Mouse (Mus musculus) midbrain, embryonic 13.5 days (tissue): ENCODE measurements around the gene Gm49388. TPM values are rescaled to one million over a fixed set of nuclear protein-coding genes. Genes with fewer than 3 reads are reported as not detected.

ENCODE experiments used
- ATAC-seq: fragments of 200-750 bp; cut with Nextera tagmentation; 2 replicates; pipeline ENCODE4 v1.8.0; 2017; ENCODE audit warnings: mild to moderate bottlenecking, moderate TSS enrichment, moderate library complexity
- H3K27ac ChIP-seq: fragments of 300-500 bp; sonication (generic); 2 replicates; pipeline ENCODE4 v1.5.1; 2015; ENCODE audit warnings: inconsistent platforms, mild to moderate bottlenecking, moderate library complexity
- H3K27me3 ChIP-seq: fragments of 300-500 bp; sonication (generic); 2 replicates; pipeline ENCODE4 v1.6.1; 2015; ENCODE audit warnings: mild to moderate bottlenecking, inconsistent platforms
- H3K36me3 ChIP-seq: fragments of 300-500 bp; sonication (generic); 2 replicates; pipeline ENCODE4 v1.6.1; 2015; ENCODE audit warnings: mild to moderate bottlenecking, inconsistent platforms
- H3K4me1 ChIP-seq: fragments of 300-500 bp; sonication (generic); replicated peaks from 2 replicates; pipeline ENCODE4 v1.6.1; 2015; ENCODE audit warnings: inconsistent platforms
- H3K4me2 ChIP-seq: fragments of 300-500 bp; sonication (generic); replicated peaks from 2 replicates; pipeline ENCODE4 v1.6.1; 2015; ENCODE audit warnings: moderate library complexity, mild to moderate bottlenecking, inconsistent platforms
- H3K4me3 ChIP-seq: fragments of 300-500 bp; sonication (generic); replicated peaks from 2 replicates; pipeline ENCODE4 v1.5.1; 2015; ENCODE audit warnings: mild to moderate bottlenecking, inconsistent platforms
- H3K9ac ChIP-seq: fragments of 300-500 bp; sonication (generic); replicated peaks from 2 replicates; pipeline ENCODE4 v1.6.1; 2015; ENCODE audit warnings: mild to moderate bottlenecking, inconsistent platforms
- H3K9me3 ChIP-seq: fragments of 300-500 bp; sonication (generic); 2 replicates; pipeline ENCODE4 v1.6.1; 2016; ENCODE audit warnings: mild to moderate bottlenecking, inconsistent platforms
- WGBS: fragments of 180-500 bp; shearing (Covaris S2); methylation state at CpG from one replicate; pipeline ENCODE4 v1.1.7; 2015; 5-methylcytosine and 5-hydroxymethylcytosine counted together
- polyA plus RNA-seq: library from polyadenylated mRNA; unstranded; fragments of >200 nt; fragmentation: Nextera tagmentation; extraction: Ambion mirVana; gene quantifications from 2 replicates; pipeline ENCODE4 v1.2.1, GENCODE M21; 2015

Gm49388 gene
- polyA plus RNA-seq, 1 experiment from 2014 or later = not detected

DNA sequence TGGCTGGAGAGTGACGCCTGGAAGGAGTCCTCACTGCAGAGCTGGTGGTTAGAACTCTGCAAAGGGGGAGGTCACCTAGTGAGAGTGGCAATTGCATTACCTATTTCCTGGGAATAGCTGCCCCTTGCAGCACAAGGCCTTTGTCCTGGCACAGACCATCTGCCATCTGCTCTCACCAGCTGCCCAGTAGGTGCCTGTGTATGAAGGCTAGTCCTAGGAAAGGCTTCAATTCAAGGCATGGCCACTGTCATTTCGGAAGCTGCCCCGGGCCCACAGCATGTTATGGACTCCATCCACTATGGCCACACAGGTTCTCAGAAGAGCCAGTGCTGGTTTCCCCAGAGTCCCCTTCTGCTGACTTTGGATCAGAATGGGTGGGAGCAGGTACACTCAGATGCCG lies 13.2 kb downstream of the Gm49388 start:
- H3K27me3 ChIP-seq = no peaks in the 10 kb centered on the region
- H3K4me1 ChIP-seq = peaks cover 8% of the 10 kb centered on the region; the same call in 1 of the 2 replicates
- 95% methylated on average over 4 of the region's 4 CpGs for WGBS
- ATAC-seq = no peak
- H3K4me2 ChIP-seq = no peak overlapping the region
- H3K4me3 ChIP-seq = no peak overlapping the region
- no peak overlapping the region; the same call in 1 of the 2 replicates for H3K27ac ChIP-seq
- no peak overlapping the region for H3K9ac ChIP-seq
- H3K9me3 ChIP-seq = no peaks in the 10 kb centered on the region
- peaks cover 80% of the 10 kb centered on the region for H3K36me3 ChIP-seq

DNA sequence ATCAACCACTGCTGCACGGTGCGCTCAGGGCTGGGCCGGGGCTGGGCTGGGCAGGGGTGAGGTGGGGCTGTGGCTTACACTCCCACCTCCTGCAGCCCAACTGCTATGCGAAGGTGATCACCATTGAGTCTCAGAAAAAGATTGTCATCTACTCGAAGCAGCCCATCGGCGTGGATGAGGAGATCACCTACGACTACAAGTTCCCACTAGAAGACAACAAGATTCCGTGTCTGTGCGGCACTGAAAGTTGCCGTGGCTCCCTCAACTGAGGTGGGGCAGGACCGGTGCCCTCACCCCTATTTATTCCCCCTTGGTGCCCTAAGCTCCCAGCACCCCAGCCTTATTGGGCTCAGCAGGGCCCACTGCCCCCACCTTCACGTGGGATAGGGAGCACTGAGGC lies 13.8 kb downstream of the Gm49388 start:
- no peak for ATAC-seq
- 89% methylated on average over 13 of the region's 13 CpGs for WGBS
- peaks cover 8% of the 10 kb centered on the region; the same call in 1 of the 2 replicates for H3K4me1 ChIP-seq
- H3K4me3 ChIP-seq = no peak overlapping the region
- H3K9me3 ChIP-seq = no peaks in the 10 kb centered on the region
- no peak overlapping the region for H3K27ac ChIP-seq
- H3K9ac ChIP-seq = no peak overlapping the region
- H3K27me3 ChIP-seq = no peaks in the 10 kb centered on the region
- H3K36me3 ChIP-seq = peaks cover 79% of the 10 kb centered on the region
- H3K4me2 ChIP-seq = no peak overlapping the region

DNA sequence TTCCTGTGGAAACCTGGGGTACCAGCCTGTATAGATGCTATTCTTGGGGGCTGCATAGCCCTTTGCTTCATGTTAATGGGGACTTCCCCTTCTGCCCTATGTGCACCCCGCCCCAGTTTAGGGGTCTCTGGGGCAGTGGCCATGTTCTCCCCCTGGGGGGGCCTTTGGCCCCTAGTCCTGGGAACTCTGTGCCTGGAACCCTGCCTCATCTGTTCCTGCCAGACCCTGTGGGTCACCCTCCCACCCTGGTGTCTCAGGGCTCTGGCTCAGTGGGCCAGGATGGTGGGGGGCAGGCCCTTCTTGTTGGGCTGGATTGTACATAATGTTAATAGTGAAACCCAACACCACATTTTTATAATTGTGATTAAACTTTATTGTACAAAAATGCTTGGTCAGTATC lies 14.3 kb downstream of the Gm49388 start:
- no peaks in the 10 kb centered on the region for H3K27me3 ChIP-seq
- H3K4me1 ChIP-seq = peaks cover 8% of the 10 kb centered on the region; the same call in 1 of the 2 replicates
- 94% methylated on average over 1 of the region's 1 CpGs for WGBS
- no peaks in the 10 kb centered on the region for H3K9me3 ChIP-seq
- peaks cover 80% of the 10 kb centered on the region for H3K36me3 ChIP-seq
- no peak overlapping the region for H3K4me2 ChIP-seq
- H3K27ac ChIP-seq = peak overlapping the region; percentile 19; the same call in 1 of the 2 replicates
- H3K9ac ChIP-seq = 0 out of 2 replicates have a peak overlapping the region, but pooled peaks have one; percentile 6
- ATAC-seq = 0 out of 2 replicates have a peak, but pooled peaks have one; percentile 15
- no peak overlapping the region for H3K4me3 ChIP-seq

DNA sequence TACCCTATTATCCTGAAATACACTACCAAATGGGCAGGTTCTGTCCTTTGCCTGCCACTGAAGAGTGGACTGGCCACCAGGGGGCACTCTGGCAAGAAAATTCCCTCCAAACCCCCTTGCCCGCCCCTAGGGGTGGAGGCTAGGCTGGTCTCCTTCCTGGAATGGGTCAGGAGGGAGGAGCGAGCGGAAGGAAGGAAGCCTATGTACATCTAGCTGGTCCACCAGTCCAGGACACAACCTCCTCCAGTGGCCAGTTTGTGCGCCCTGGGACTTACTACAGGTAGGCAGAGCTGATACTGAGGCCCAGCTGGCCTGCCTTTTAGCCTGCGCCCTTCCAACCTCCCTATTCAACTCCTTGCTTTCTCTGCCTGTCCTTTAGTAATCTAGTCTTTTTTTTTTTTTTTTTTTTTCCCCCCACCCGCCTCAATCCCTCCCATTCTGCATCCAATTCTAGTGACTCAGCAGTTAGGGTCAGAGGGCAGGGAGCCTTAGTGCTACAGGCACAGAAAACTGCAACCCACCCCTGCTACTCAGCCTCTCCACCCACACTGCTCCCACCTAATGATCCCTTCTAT lies 15.1 kb downstream of the Gm49388 start, which contains the start of gene Hsd3b7:
Gene Hsd3b7, plus strand, starts transcription at position 170 of the 575 bp plus-strand sequence.
- peak within 1 kb of the TSS; percentile 42; the same call in 1 of the 2 replicates for H3K9ac ChIP-seq
- peak; percentile 89 for ATAC-seq
- peak within 1 kb of the TSS; percentile 19; the same call in 1 of the 2 replicates for H3K27ac ChIP-seq
- 0 out of 2 replicates have a peak within 1 kb of the TSS, but pooled peaks have one; percentile 0 for H3K4me3 ChIP-seq
- H3K27me3 ChIP-seq = no peaks in the 10 kb centered on the region
- no peaks in the 10 kb centered on the region for H3K9me3 ChIP-seq
- peaks cover 77% of the 10 kb centered on the region for H3K36me3 ChIP-seq
- peak within 1 kb of the TSS; percentile 14 for H3K4me2 ChIP-seq
- 24% methylated on average over 6 of the region's 6 CpGs for WGBS
- H3K4me1 ChIP-seq = peaks cover 8% of the 10 kb centered on the region; the same call in 1 of the 2 replicates

DNA sequence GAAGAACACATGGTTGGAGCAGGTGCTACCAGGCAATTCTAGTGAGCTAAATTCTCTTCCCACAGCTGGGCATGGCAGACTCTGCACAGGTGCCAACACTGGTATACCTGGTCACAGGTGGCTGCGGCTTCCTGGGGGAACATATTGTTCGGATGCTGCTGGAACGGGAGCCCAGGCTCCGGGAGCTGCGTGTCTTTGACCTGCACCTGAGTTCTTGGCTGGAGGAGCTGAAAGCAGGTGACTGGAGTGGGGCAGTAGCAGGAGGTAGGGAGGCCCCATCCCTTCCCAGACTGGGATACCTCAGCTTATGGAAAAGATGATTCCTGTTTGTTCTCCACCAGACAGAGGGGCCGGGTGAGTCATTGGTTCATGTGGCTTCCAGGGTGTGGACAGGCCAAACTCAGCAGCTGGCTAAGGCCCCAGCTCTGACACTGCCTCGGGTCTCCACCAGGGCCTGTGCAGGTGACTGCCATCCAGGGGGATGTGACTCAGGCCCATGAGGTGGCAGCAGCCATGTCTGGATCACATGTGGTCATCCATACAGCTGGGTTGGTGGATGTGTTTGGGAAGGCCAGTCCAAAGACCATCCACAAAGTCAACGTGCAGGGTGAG lies 15.7 kb downstream of the Gm49388 start:
- H3K4me1 ChIP-seq = peaks cover 8% of the 10 kb centered on the region; the same call in 1 of the 2 replicates
- ATAC-seq = no peak; the same call in 1 of the 2 replicates
- peaks cover 76% of the 10 kb centered on the region for H3K36me3 ChIP-seq
- H3K9ac ChIP-seq = no peak overlapping the region
- no peaks in the 10 kb centered on the region for H3K9me3 ChIP-seq
- H3K4me2 ChIP-seq = peak overlapping the region; percentile 14; the same call in 1 of the 2 replicates
- H3K4me3 ChIP-seq = 0 out of 2 replicates have a peak overlapping the region, but pooled peaks have one; percentile 0
- H3K27me3 ChIP-seq = no peaks in the 10 kb centered on the region
- H3K27ac ChIP-seq = no peak overlapping the region
- WGBS = 91% methylated on average over 8 of the region's 8 CpGs

DNA sequence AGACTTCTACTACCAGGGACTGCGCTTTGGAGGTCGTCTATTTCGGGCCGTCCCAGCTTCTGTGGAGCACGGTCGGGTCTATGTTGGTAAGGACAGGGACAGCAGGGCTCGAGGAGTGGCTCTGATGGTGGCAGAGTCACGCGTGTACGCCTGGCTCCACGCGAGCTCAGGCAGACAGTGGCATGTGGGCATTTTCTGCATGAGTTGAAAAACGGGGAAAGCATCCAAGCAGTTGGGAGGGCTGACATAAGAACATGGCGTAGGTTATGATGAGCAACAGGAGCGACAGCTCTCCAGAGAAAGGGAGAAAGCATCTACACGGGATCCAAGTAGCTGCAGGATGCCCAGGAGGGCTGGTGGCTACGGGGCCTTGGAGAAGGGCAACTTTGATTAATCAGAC lies 16.9 kb downstream of the Gm49388 start:
- Histone ChIP-seq H3K27me3 (no peaks in the 10 kb centered on the region), H3K4me1 (peaks cover 8% of the 10 kb centered on the region; the same call in 1 of the 2 replicates), H3K4me2 (no peak overlapping the region), H3K27ac (no peak overlapping the region), H3K9me3 (no peaks in the 10 kb centered on the region), H3K36me3 (peaks cover 73% of the 10 kb centered on the region), H3K4me3 (no peak overlapping the region), H3K9ac (no peak overlapping the region)
- WGBS = 93% methylated on average over 17 of the region's 17 CpGs
- ATAC-seq = no peak

DNA sequence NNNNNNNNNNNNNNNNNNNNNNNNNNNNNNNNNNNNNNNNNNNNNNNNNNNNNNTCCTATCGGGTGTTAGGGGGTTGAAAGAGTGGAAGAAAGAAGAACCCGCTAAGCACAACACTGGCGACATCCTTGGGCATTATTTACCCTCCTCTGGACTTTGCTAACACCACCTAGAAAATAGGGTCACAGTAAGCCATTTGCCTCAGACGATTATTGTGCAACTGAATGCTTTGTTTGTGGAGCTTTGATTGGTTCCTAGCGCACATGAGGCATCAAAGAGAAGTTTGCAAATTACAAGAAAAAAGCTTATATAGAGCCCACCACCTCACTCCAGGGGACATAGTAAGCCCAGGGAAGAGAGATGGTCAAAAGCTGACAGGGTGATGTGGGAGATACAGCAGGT lies 23.4 kb downstream of the Gm49388 start:
- Histone ChIP-seq H3K9ac (no peak overlapping the region), H3K36me3 (peaks cover 78% of the 10 kb centered on the region), H3K4me3 (no peak overlapping the region), H3K27ac (no peak overlapping the region), H3K4me2 (no peak overlapping the region), H3K4me1 (no peaks in the 10 kb centered on the region), H3K27me3 (no peaks in the 10 kb centered on the region), H3K9me3 (no peaks in the 10 kb centered on the region)
- no peak for ATAC-seq
- whole genome bisulfite sequencing = 79% methylated on average over 5 of the region's 5 CpGs

DNA sequence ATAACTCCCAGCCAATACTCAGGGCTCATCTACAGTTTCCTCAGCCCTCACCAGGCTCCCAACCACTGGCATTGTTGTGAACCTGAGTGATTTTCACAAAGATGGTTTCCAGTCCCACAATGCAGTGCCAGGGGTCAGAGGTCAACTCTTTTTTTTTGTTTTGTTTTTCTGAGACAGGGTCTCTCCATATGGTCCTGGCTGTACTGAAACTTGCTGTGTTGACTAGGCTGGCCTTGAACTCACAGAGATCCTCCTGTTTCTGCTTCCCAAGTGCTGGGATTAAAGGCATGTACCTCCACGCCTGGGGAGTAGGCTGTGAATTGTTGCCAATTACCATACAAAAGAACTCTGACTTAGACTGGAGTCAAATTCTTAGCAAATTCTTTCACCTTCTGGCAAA lies 24.4 kb downstream of the Gm49388 start:
- Histone ChIP-seq H3K4me3 (no peak overlapping the region), H3K9me3 (no peaks in the 10 kb centered on the region), H3K27me3 (no peaks in the 10 kb centered on the region), H3K4me2 (no peak overlapping the region), H3K9ac (no peak overlapping the region), H3K4me1 (no peaks in the 10 kb centered on the region), H3K27ac (no peak overlapping the region), H3K36me3 (peaks cover 80% of the 10 kb centered on the region)
- no peak for ATAC-seq
- 89% methylated on average over 1 of the region's 1 CpGs for WGBS

DNA sequence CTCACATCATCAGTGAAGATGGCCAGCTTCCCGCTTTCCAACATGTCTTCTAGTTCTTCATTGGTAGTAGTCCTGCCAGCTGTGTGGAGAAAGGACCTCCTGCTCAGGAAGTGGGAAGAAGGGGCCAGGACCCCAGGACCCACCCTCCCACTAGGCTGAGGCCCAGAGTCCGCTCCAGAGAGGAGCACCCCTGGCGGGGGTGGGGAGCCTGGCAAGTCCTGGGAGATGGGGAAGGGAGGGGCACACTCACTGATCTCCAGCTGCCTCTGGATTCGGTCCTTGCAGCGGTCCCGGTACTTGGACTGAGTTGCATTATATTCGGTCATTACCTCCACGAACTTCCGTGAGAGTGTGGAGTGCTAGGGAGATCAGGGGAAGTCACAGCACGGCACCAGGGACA lies 25.2 kb downstream of the Gm49388 start:
- H3K36me3 ChIP-seq = peaks cover 80% of the 10 kb centered on the region
- no peak overlapping the region for H3K4me3 ChIP-seq
- H3K9ac ChIP-seq = no peak overlapping the region
- H3K27me3 ChIP-seq = no peaks in the 10 kb centered on the region
- no peak overlapping the region for H3K4me2 ChIP-seq
- no peaks in the 10 kb centered on the region for H3K9me3 ChIP-seq
- no peak overlapping the region for H3K27ac ChIP-seq
- no peak for ATAC-seq
- WGBS = 83% methylated on average over 10 of the region's 10 CpGs
- H3K4me1 ChIP-seq = no peaks in the 10 kb centered on the region

DNA sequence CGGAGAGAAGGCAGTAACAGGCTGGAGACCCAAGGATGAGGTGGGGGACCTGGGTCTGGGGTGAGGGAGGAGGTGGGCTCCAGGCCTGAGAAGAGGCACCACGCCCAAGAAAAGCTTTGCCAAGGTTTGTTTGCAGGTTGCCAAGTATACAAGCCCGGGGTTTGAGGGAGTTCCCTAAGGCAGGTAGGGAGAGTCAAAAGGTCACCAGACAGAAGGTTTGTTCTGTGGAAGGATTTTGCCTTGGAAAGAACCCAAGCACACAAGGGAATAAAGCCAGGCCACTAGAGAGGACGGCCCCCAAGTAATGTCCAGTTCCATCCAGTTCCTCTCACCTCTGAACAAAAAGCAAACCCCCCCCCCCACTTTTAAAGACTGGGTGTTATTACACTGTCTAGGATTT lies 25.8 kb downstream of the Gm49388 start:
- 88% methylated on average over 4 of the region's 4 CpGs for WGBS

DNA sequence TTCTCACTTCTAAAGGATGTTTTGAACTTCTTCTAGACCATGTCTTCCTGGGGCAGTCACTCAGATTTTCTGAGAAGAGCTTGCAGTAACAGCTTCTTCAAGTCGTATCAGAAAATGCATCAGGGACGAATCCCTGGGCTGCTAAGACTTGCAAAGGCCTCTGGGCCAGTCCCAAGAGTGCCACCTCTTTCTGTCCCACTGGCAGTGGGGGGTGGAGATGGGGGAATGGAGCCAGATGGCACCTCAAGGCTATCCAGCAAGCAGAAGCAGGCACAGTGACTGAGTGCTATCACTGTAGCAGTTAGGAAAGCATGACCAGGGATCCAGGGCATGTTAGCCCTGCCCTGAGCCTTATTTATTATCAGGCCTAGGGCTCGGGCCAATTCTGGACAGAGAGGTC lies 26.9 kb downstream of the Gm49388 start:
- Histone ChIP-seq H3K27me3 (no peaks in the 10 kb centered on the region), H3K4me2 (no peak overlapping the region), H3K9ac (no peak overlapping the region), H3K36me3 (peaks cover 70% of the 10 kb centered on the region), H3K27ac (no peak overlapping the region), H3K4me3 (no peak overlapping the region), H3K9me3 (no peaks in the 10 kb centered on the region), H3K4me1 (0 out of 2 replicates have a peak, but pooled peaks cover 3% of the 10 kb centered on the region)
- no peak for ATAC-seq
- 91% methylated on average over 3 of the region's 3 CpGs for WGBS

More for the DNA sequence above, 25.8 kb downstream of the Gm49388 start:
- H3K4me2 ChIP-seq = no peak overlapping the region
- no peak overlapping the region for H3K9ac ChIP-seq
- peaks cover 76% of the 10 kb centered on the region for H3K36me3 ChIP-seq
- H3K27ac ChIP-seq = no peak overlapping the region
- no peak overlapping the region for H3K4me3 ChIP-seq
- ATAC-seq = no peak
- 0 out of 2 replicates have a peak, but pooled peaks cover 3% of the 10 kb centered on the region for H3K4me1 ChIP-seq
- no peaks in the 10 kb centered on the region for H3K27me3 ChIP-seq
- H3K9me3 ChIP-seq = no peaks in the 10 kb centered on the region

DNA sequence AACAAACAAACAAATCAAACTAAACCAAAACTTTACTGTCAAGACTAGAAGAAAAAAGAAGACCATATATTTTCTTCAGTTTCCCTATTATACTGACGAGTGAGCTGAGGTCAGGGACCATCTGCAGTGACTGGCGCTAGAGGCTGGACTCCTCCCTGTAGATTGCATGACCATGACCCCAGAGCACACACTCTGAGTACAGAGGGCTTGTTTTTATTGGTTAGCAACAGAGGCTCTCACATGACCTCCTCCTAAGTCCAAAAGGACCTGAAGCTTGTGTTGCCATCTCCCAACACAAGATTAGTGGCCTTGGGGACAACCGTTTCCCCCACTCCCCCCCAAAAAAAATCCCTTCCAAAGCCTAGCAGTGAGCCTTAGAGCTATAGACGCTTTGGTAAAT lies 28.4 kb downstream of the Gm49388 start:
- H3K36me3 ChIP-seq = peaks cover 68% of the 10 kb centered on the region
- no peak for ATAC-seq
- no peak overlapping the region for H3K4me3 ChIP-seq
- 0 out of 2 replicates have a peak, but pooled peaks cover 3% of the 10 kb centered on the region for H3K4me1 ChIP-seq
- no peaks in the 10 kb centered on the region for H3K9me3 ChIP-seq
- no peak overlapping the region for H3K27ac ChIP-seq
- no peak overlapping the region for H3K4me2 ChIP-seq
- WGBS = 87% methylated on average over 4 of the region's 4 CpGs
- no peaks in the 10 kb centered on the region for H3K27me3 ChIP-seq
- no peak overlapping the region for H3K9ac ChIP-seq
